Comparison of ENCODE assay signal across 9 mouse cellular contexts in the genomic region with DNA sequence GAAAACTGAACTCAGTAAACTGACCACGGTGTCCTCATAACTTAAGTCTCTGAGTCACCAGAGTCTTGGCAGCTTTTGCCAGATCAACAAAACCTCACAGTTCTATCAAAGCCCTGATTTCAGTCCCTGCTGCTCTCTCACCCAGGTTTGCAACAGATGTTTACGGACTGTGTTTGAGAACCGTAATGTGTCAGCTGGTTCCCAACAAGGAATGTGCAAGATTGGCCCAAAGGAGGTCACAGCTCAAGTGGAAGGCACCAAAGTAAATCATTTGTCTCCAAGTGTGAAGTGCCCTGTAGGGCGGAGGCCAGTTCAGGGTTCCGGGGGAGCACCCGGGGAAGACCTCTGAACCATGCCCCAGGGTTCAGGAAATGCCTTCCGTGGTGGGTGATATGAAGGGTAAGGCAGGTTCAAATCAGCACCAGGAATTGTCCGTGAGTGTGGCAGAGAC. TPM values are rescaled to one million over a fixed set of nuclear protein-coding genes. Genes with fewer than 3 reads are reported as not detected.
DNase-seq lines count a peak whose midpoint lies in the region; ATAC-seq and TF ChIP-seq lines count a peak whose summit lies in the region.
"Had no signal": no experiment of that assay in that cellular context is flagged by ENCODE, and none has a peak within 500 bp of the region (broad histone marks: within the 10 kb centered on the region; RNA-seq: fewer than 3 reads in every experiment).

No protein-coding gene starts in this region.

- TF ChIP-seq POLR2A in cerebellum, adult 2 months (IDR thresholded peaks at IDR 0.05; ENCODE audit: borderline replicate concordance, insufficient read depth, low read length): no peak

- TF ChIP-seq CTCF in gastrocnemius, adult 2 months (IDR thresholded peaks at IDR 0.05): no peak
- no peak for TF ChIP-seq CTCF in cerebellum, adult 2 months (IDR thresholded peaks at IDR 0.05; ENCODE audit: borderline replicate concordance, insufficient read depth, low read depth, low read length)

- H3K4me1 ChIP-seq in embryonic facial prominence, embryonic 14.5 days (ENCODE audit: control insufficient read depth, insufficient read depth, low read length): peaks cover 19% of the 10 kb centered on the region
- H3K4me1 ChIP-seq in hindbrain, embryonic 13.5 days (replicated peaks): peaks cover 24% of the 10 kb centered on the region
- peaks cover 30% of the 10 kb centered on the region for H3K4me1 ChIP-seq in limb, embryonic 15.5 days
- H3K4me1 ChIP-seq in cerebellum, adult 2 months (ENCODE audit: control insufficient read depth, insufficient read depth, low read length): peaks cover 10% of the 10 kb centered on the region

- peak; percentile 33 for DNase-seq in gastrocnemius, adult 2 months
- DNase-seq in gastrocnemius, postnatal 4 days (ENCODE audit: low spot score in 2 of 2): no peak
- DNase-seq in embryonic facial prominence, embryonic 14.5 days (ENCODE audit: low spot score): peak; percentile 56
- DNase-seq in right cerebral cortex, postnatal 4 days: no peak
- no peak for DNase-seq in cerebellum, adult 2 months

- H3K27ac ChIP-seq in gastrocnemius, adult 2 months: peak overlapping the region; percentile 72
- peak overlapping the region; percentile 86 for H3K27ac ChIP-seq in embryonic facial prominence, embryonic 14.5 days (replicated peaks; ENCODE audit: low read depth, low read length)
- peak overlapping the region; percentile 74 for H3K27ac ChIP-seq in hindbrain, embryonic 13.5 days
- H3K27ac ChIP-seq in limb, embryonic 15.5 days: peak overlapping the region; percentile 89
- H3K27ac ChIP-seq in cerebellum, adult 2 months (ENCODE audit: insufficient read depth, low read length): no peak overlapping the region

- no peaks in the 10 kb centered on the region for H3K9me3 ChIP-seq in embryonic facial prominence, embryonic 14.5 days (ENCODE audit: control insufficient read depth, low read length)
- no peaks in the 10 kb centered on the region for H3K9me3 ChIP-seq in hindbrain, embryonic 13.5 days
- H3K9me3 ChIP-seq in limb, embryonic 15.5 days: no peaks in the 10 kb centered on the region

- no peaks in the 10 kb centered on the region for H3K36me3 ChIP-seq in embryonic facial prominence, embryonic 14.5 days (ENCODE audit: control insufficient read depth, insufficient read depth, low read length)
- H3K36me3 ChIP-seq in hindbrain, embryonic 13.5 days: no peaks in the 10 kb centered on the region
- H3K36me3 ChIP-seq in limb, embryonic 15.5 days: no peaks in the 10 kb centered on the region

- peak; percentile 30 for ATAC-seq in embryonic facial prominence, embryonic 14.5 days (ENCODE audit: low read depth)
- ATAC-seq in hindbrain, embryonic 13.5 days (ENCODE audit: low FRiP score): no peak
- ATAC-seq in limb, embryonic 15.5 days (ENCODE audit: insufficient number of reproducible peaks, low FRiP score, low TSS enrichment, low read depth): peak; percentile 16; the same call in 1 of the 2 replicates
- no peak for ATAC-seq in granulocyte monocyte progenitor cell, adult 5-6 weeks (replicated peaks; ENCODE audit: poor library complexity, severe bottlenecking)

- intact Hi-C loops in gastrocnemius, adult 2 months (cut with DNase I): no loop called here

- 42% methylated on average over 8 of the region's 8 CpGs for WGBS in embryonic facial prominence, embryonic 14.5 days
- WGBS in hindbrain, embryonic 13.5 days: 80% methylated on average over 8 of the region's 8 CpGs
- 31% methylated on average over 8 of the region's 8 CpGs for WGBS in limb, embryonic 15.5 days
- WGBS in cerebellum, adult 2 months: 63% methylated on average over 8 of the region's 8 CpGs

- no peak overlapping the region for H3K9ac ChIP-seq in embryonic facial prominence, embryonic 14.5 days (ENCODE audit: low read depth, low read length)
- H3K9ac ChIP-seq in hindbrain, embryonic 13.5 days: no peak overlapping the region
- no peak overlapping the region for H3K9ac ChIP-seq in limb, embryonic 15.5 days

- no peak overlapping the region for H3K4me2 ChIP-seq in embryonic facial prominence, embryonic 14.5 days (ENCODE audit: low read depth, low read length)
- no peak overlapping the region for H3K4me2 ChIP-seq in hindbrain, embryonic 13.5 days
- peak overlapping the region; percentile 24; the same call in 1 of the 2 replicates for H3K4me2 ChIP-seq in limb, embryonic 15.5 days

- H3K4me3 ChIP-seq in gastrocnemius, adult 2 months: peak overlapping the region; percentile 19
- H3K4me3 ChIP-seq in embryonic facial prominence, embryonic 14.5 days (ENCODE audit: low read depth, low read length): no peak overlapping the region
- no peak overlapping the region for H3K4me3 ChIP-seq in hindbrain, embryonic 13.5 days
- no peak overlapping the region for H3K4me3 ChIP-seq in limb, embryonic 15.5 days
- H3K4me3 ChIP-seq in cerebellum, adult 2 months (replicated peaks; ENCODE audit: insufficient read depth, low read depth, low read length): no peak overlapping the region
- H3K4me3 ChIP-seq: erythroblast, embryonic 14.5 days had no signal

- H3K27me3 ChIP-seq in embryonic facial prominence, embryonic 14.5 days (replicated peaks; ENCODE audit: control insufficient read depth, insufficient read depth, low read length): no peaks in the 10 kb centered on the region
- H3K27me3 ChIP-seq in hindbrain, embryonic 13.5 days: no peaks in the 10 kb centered on the region
- no peaks in the 10 kb centered on the region for H3K27me3 ChIP-seq in limb, embryonic 15.5 days
- H3K27me3 ChIP-seq in cerebellum, adult 2 months (ENCODE audit: control insufficient read depth, insufficient read depth, low read length): no peaks in the 10 kb centered on the region

RNA-seq across cellular contexts. Expression of a gene that starts 36.9 kb away (rescaled TPM):
- total RNA-seq in gastrocnemius, adult 2 months (2021): 10 to 100 TPM; 23.6 to 28.2 TPM
- total RNA-seq in gastrocnemius, postnatal 4 days (2021): 10 to 100 TPM; 13.4 to 14.6 TPM
- polyA plus RNA-seq in embryonic facial prominence, embryonic 14.5 days (2014; fragmentation: Nextera tagmentation; extraction: Ambion mirVana): 5.5 and 6.0 TPM in 2 replicates
- 9.2 and 9.3 TPM in 2 replicates for polyA plus RNA-seq in hindbrain, embryonic 13.5 days (2015; fragmentation: Nextera tagmentation; extraction: Ambion mirVana)
- 6.1 and 7.1 TPM in 2 replicates for polyA plus RNA-seq in limb, embryonic 15.5 days (2015; fragmentation: Nextera tagmentation; extraction: Ambion mirVana)
- total RNA-seq in granulocyte monocyte progenitor cell, adult 5-6 weeks (2014; fragmentation: Nextera tagmentation): 8.2 and 12.2 TPM in 2 replicates
- 9.9 and 11.0 TPM in 2 replicates for total RNA-seq in granulocyte monocyte progenitor cell, adult 5-6 weeks (2017)
- polyA plus RNA-seq in cerebellum, adult 2 months (2012; rRNA removed): 15.4 and 16.0 TPM in 2 replicates

Comparison
In these comparisons a context has a peak if more than half of its experiments do, and no peak if none do; other contexts are left out.
1. DNase-seq: peak in gastrocnemius, adult 2 months (single experiment) and embryonic facial prominence, embryonic 14.5 days (single experiment); none in gastrocnemius, postnatal 4 days (0 of 2), right cerebral cortex, postnatal 4 days (single experiment) and cerebellum, adult 2 months (0 of 2).
2. ATAC-seq: peak in embryonic facial prominence, embryonic 14.5 days (single experiment) and limb, embryonic 15.5 days (single experiment); none in hindbrain, embryonic 13.5 days (single experiment) and granulocyte monocyte progenitor cell, adult 5-6 weeks (single experiment).